Mouse (Mus musculus) erythroblast, embryonic 14.5 days (primary cell): ENCODE data around the gene Use1.

Experiments
- GATA1 ChIP-seq: IDR thresholded peaks from 2 replicates; pipeline ENCODE4 v1.6.1; 2012; ENCODE audit warnings: low read length, inconsistent platforms, mixed read lengths
- TAL1 ChIP-seq: IDR thresholded peaks from 3 replicates; pipeline ENCODE4 v1.6.1; 2012; ENCODE audit warnings: low read length, inconsistent platforms, mixed read lengths

GRCm38 (mm10) chr8:71376423-71377030 lies 9.9 kb downstream of the Use1 start:
- TF ChIP-seq GATA1 (no peak), TAL1 (no peak)
